Comparison of ENCODE assay signal across 8 mouse cellular contexts in genomic region chr12:54738661-54739243, GRCm38 (mm10). TPM values are rescaled to one million over a fixed set of nuclear protein-coding genes. Genes with fewer than 3 reads are reported as not detected.
DNase-seq lines count a peak whose midpoint lies in the region; ATAC-seq and TF ChIP-seq lines count a peak whose summit lies in the region.
"Not testable (repeated sequence)": the region's sequence is repeated elsewhere in the genome, so short reads cannot be mapped to it uniquely, and the experiment has no call there.

No protein-coding gene starts in this region.

- peak; percentile 63 for ATAC-seq in hindbrain, embryonic 12.5 days (ENCODE audit: low FRiP score)
- ATAC-seq in kidney, embryonic 16.5 days (ENCODE audit: low FRiP score, low TSS enrichment) = peak; percentile 46
- ATAC-seq in liver, embryonic 14.5 days (ENCODE audit: insufficient read depth) = peak; percentile 38
- ATAC-seq in midbrain, embryonic 13.5 days = peak; percentile 64

- not testable (repeated sequence) for H3K4me1 ChIP-seq in embryonic facial prominence, embryonic 10.5 days; hindbrain, embryonic 12.5 days; kidney, embryonic 16.5 days (ENCODE audit: insufficient read depth, low read length); liver, embryonic 14.5 days (replicated peaks; ENCODE audit: control insufficient read depth in 2 of 2, insufficient read depth in 2 of 2, low read length in 1 of 2); midbrain, embryonic 13.5 days (replicated peaks); spleen, adult 2 months (ENCODE audit: control insufficient read depth, insufficient read depth, insufficient read length)

- H3K9me3 ChIP-seq in embryonic facial prominence, embryonic 10.5 days; hindbrain, embryonic 12.5 days (replicated peaks); kidney, embryonic 16.5 days (ENCODE audit: low read length); liver, embryonic 14.5 days (ENCODE audit: control insufficient read depth, low read length); midbrain, embryonic 13.5 days: not testable (repeated sequence)

- not testable (repeated sequence) for TF ChIP-seq CTCF in liver, embryonic 14.5 days (IDR thresholded peaks at IDR 0.05; ENCODE audit: low read depth); spleen, adult 2 months (IDR thresholded peaks at IDR 0.05; ENCODE audit: extremely low read depth, insufficient read depth, insufficient read length, insufficient replicate concordance)

- peak; percentile 41 to 79 for DNase-seq in adrenal gland, adult (ENCODE audit: inconsistent age in 2 of 2, low spot score in 1 of 2)
- not testable (repeated sequence) for DNase-seq in embryonic facial prominence, embryonic 10.5 days (ENCODE audit: low spot score); liver, embryonic 14.5 days (ENCODE audit: low read depth in 3 of 3, low spot score in 3 of 3); spleen, adult 2 months (ENCODE audit: low read depth in 1 of 2, low spot score in 2 of 2)
- DNase-seq in gastrocnemius, adult 18-20 months (ENCODE audit: low spot score) = peak; percentile 20

- H3K4me2 ChIP-seq in hindbrain, embryonic 12.5 days (replicated peaks) = 0 out of 2 replicates have a peak overlapping the region, but pooled peaks have one; percentile 32
- not testable (repeated sequence) for H3K4me2 ChIP-seq in kidney, embryonic 16.5 days (replicated peaks; ENCODE audit: low read depth, low read length); liver, embryonic 14.5 days (ENCODE audit: low read depth)
- H3K4me2 ChIP-seq in midbrain, embryonic 13.5 days (replicated peaks) = 0 out of 2 replicates have a peak overlapping the region, but pooled peaks have one; percentile 22

- peak overlapping the region; percentile 70; the same call in 1 of the 2 replicates for H3K27ac ChIP-seq in embryonic facial prominence, embryonic 10.5 days (replicated peaks)
- not testable (repeated sequence) for H3K27ac ChIP-seq in hindbrain, embryonic 12.5 days; kidney, embryonic 16.5 days (ENCODE audit: low read length); liver, embryonic 14.5 days; midbrain, embryonic 13.5 days; spleen, adult 2 months (ENCODE audit: insufficient read depth, low read length)

- 0% methylated on average over 12 of the region's 33 CpGs for WGBS in embryonic facial prominence, embryonic 10.5 days
- 0% methylated on average over 5 of the region's 33 CpGs for WGBS in hindbrain, embryonic 12.5 days
- WGBS in kidney, embryonic 16.5 days = 0% methylated on average over 4 of the region's 33 CpGs
- 2% methylated on average over 8 of the region's 33 CpGs for WGBS in liver, embryonic 14.5 days (ENCODE audit: insufficient replicate concordance)
- 0% methylated on average over 9 of the region's 33 CpGs for WGBS in midbrain, embryonic 13.5 days
- 0% methylated on average over 7 of the region's 33 CpGs for WGBS in spleen, adult 2 months

- H3K4me3 ChIP-seq in embryonic facial prominence, embryonic 10.5 days = peak overlapping the region; percentile 35; the same call in 1 of the 2 replicates
- H3K4me3 ChIP-seq in hindbrain, embryonic 12.5 days; kidney, embryonic 16.5 days (ENCODE audit: low read length); liver, embryonic 14.5 days (ENCODE audit: insufficient read depth in 1 of 2, low read depth in 2 of 2, low read length in 2 of 2); midbrain, embryonic 13.5 days (replicated peaks): not testable (repeated sequence)
- H3K4me3 ChIP-seq in spleen, adult 2 months (ENCODE audit: extremely low read depth, insufficient read depth, insufficient read length) = peak overlapping the region; percentile 18; the same call in 1 of the 2 replicates

- H3K27me3 ChIP-seq in embryonic facial prominence, embryonic 10.5 days (replicated peaks; ENCODE audit: low read depth, poor library complexity, severe bottlenecking); hindbrain, embryonic 12.5 days; kidney, embryonic 16.5 days (ENCODE audit: insufficient read depth, low read length); liver, embryonic 14.5 days (ENCODE audit: control insufficient read depth, insufficient read depth, low read length); midbrain, embryonic 13.5 days; spleen, adult 2 months (ENCODE audit: control insufficient read depth, insufficient read depth, low read length): not testable (repeated sequence)

- TF ChIP-seq POLR2A in spleen, adult 2 months (IDR thresholded peaks at IDR 0.05; ENCODE audit: low read depth, low read length) = not testable (repeated sequence)

- not testable (repeated sequence) for H3K36me3 ChIP-seq in embryonic facial prominence, embryonic 10.5 days (replicated peaks); hindbrain, embryonic 12.5 days; kidney, embryonic 16.5 days (ENCODE audit: insufficient read depth, low read length); liver, embryonic 14.5 days (replicated peaks; ENCODE audit: control insufficient read depth, insufficient read depth, low read depth); midbrain, embryonic 13.5 days; spleen, adult 2 months (ENCODE audit: control insufficient read depth, insufficient read depth, low read length)

- not testable (repeated sequence) for H3K9ac ChIP-seq in hindbrain, embryonic 12.5 days; kidney, embryonic 16.5 days (replicated peaks; ENCODE audit: low read length); liver, embryonic 14.5 days (replicated peaks); midbrain, embryonic 13.5 days (replicated peaks)

- TF ChIP-seq EP300 in liver, embryonic 14.5 days (IDR thresholded peaks at IDR 0.05; ENCODE audit: low read depth) = not testable (repeated sequence)

RNA-seq across cellular contexts. Expression of gene Eapp, which starts 43.1 kb away (rescaled TPM):
- polyA plus RNA-seq in embryonic facial prominence, embryonic 10.5 days (2016; fragmentation: Nextera tagmentation; extraction: Ambion mirVana) = 64.4 and 72.8 TPM in 2 replicates
- total RNA-seq in gastrocnemius, adult 18-20 months (2021) = 10 to 100 TPM; 17.1 to 18.5 TPM
- 79.8 and 85.3 TPM in 2 replicates for polyA plus RNA-seq in hindbrain, embryonic 12.5 days (2016; fragmentation: Nextera tagmentation; extraction: Ambion mirVana)
- polyA plus RNA-seq in kidney, embryonic 16.5 days (2015; fragmentation: Nextera tagmentation; extraction: Ambion mirVana) = 59.8 and 60.8 TPM in 2 replicates
- polyA plus RNA-seq in liver, embryonic 14.5 days (2012; rRNA removed) = 4.0 and 8.7 TPM in 2 replicates
- 41.8 and 45.7 TPM in 2 replicates for polyA plus RNA-seq in liver, embryonic 14.5 days (2014; fragmentation: Nextera tagmentation; extraction: Ambion mirVana)
- 95.4 and 98.4 TPM in 2 replicates for polyA plus RNA-seq in midbrain, embryonic 13.5 days (2015; fragmentation: Nextera tagmentation; extraction: Ambion mirVana)
- polyA plus RNA-seq in spleen, adult 2 months (2012; rRNA removed) = 5.2 and 7.1 TPM in 2 replicates

RNA-seq across cellular contexts. Expression of gene Snx6, which starts 56.8 kb away (rescaled TPM):
- polyA plus RNA-seq in embryonic facial prominence, embryonic 10.5 days (2016; fragmentation: Nextera tagmentation; extraction: Ambion mirVana) = 194 and 195 TPM in 2 replicates
- 10 to 100 TPM; 17.0 to 17.6 TPM for total RNA-seq in gastrocnemius, adult 18-20 months (2021)
- polyA plus RNA-seq in hindbrain, embryonic 12.5 days (2016; fragmentation: Nextera tagmentation; extraction: Ambion mirVana) = 208 and 220 TPM in 2 replicates
- polyA plus RNA-seq in kidney, embryonic 16.5 days (2015; fragmentation: Nextera tagmentation; extraction: Ambion mirVana) = 191 and 192 TPM in 2 replicates
- polyA plus RNA-seq in liver, embryonic 14.5 days (2012; rRNA removed) = 11.3 and 17.4 TPM in 2 replicates
- 46.1 and 50.5 TPM in 2 replicates for polyA plus RNA-seq in liver, embryonic 14.5 days (2014; fragmentation: Nextera tagmentation; extraction: Ambion mirVana)
- 183 and 192 TPM in 2 replicates for polyA plus RNA-seq in midbrain, embryonic 13.5 days (2015; fragmentation: Nextera tagmentation; extraction: Ambion mirVana)
- polyA plus RNA-seq in spleen, adult 2 months (2012; rRNA removed) = 8.9 and 11.9 TPM in 2 replicates
